Mouse (Mus musculus) c-Kit-positive CD71-positive TER-119-positive erythroid progenitor cells, embryonic 14.5 days (primary cell): ENCODE data around the gene Lpp.

Experiments used
- DNase-seq: peaks from one replicate; pipeline ENCODE4 v3.0.0-alpha.2; 2013; ENCODE audit warnings: low spot score

Lpp gene

GRCm38 (mm10) chr16:24471029-24471428 lies 77.7 kb downstream of the Lpp start:
- DNase-seq, result no peak

- DNase-seq, result no peak
Measured at GRCm38 (mm10) chr16:24471801-24472200, 78.5 kb downstream of the Lpp start.

- no peak for DNase-seq
Measured at GRCm38 (mm10) chr16:24473966-24474365, 80.7 kb downstream of the Lpp start.

- DNase-seq, result no peak
Measured at GRCm38 (mm10) chr16:24474781-24475180, 81.5 kb downstream of the Lpp start.

- no peak for DNase-seq
Measured at GRCm38 (mm10) chr16:24475305-24475947, 82.1 kb downstream of the Lpp start.

GRCm38 (mm10) chr16:24476911-24477401 lies 83.6 kb downstream of the Lpp start:
- DNase-seq, result no peak

GRCm38 (mm10) chr16:24478006-24478405 lies 84.7 kb downstream of the Lpp start:
- no peak for DNase-seq

GRCm38 (mm10) chr16:24478851-24479250 lies 85.5 kb downstream of the Lpp start:
- no peak for DNase-seq

GRCm38 (mm10) chr16:24482648-24483047 lies 89.3 kb downstream of the Lpp start:
- DNase-seq, result no peak

GRCm38 (mm10) chr16:24483527-24484101 lies 90.3 kb downstream of the Lpp start:
- DNase-seq, result no peak

GRCm38 (mm10) chr16:24487782-24488241 lies 94.5 kb downstream of the Lpp start:
- DNase-seq, result no peak

- DNase-seq, result no peak
Measured at GRCm38 (mm10) chr16:24489516-24490285, 96.4 kb downstream of the Lpp start.

- no peak for DNase-seq
Measured at GRCm38 (mm10) chr16:24490751-24491485, 97.6 kb downstream of the Lpp start.

- DNase-seq, result no peak
Measured at GRCm38 (mm10) chr16:24491486-24491758, 98.1 kb downstream of the Lpp start.

- no peak for DNase-seq
Measured at GRCm38 (mm10) chr16:24492194-24492940, 99.1 kb downstream of the Lpp start.

- DNase-seq, result no peak
Measured at GRCm38 (mm10) chr16:24494531-24494930, 101.2 kb downstream of the Lpp start.

- DNase-seq, result no peak
Measured at GRCm38 (mm10) chr16:24495461-24495860, 102.2 kb downstream of the Lpp start.

- DNase-seq, result no peak
Measured at GRCm38 (mm10) chr16:24496635-24497034, 103.3 kb downstream of the Lpp start.

- no peak for DNase-seq
Measured at GRCm38 (mm10) chr16:24497413-24497812, 104.1 kb downstream of the Lpp start.

GRCm38 (mm10) chr16:24498103-24498659 lies 104.9 kb downstream of the Lpp start:
- no peak for DNase-seq

- no peak for DNase-seq
Measured at GRCm38 (mm10) chr16:24501197-24501596, 107.9 kb downstream of the Lpp start.
